Mouse (Mus musculus) cerebellum, adult (tissue): ENCODE measurements around the gene Fam19a5.

Source experiments
- ATAC-seq: cut with Nextera tagmentation; 2 replicates; pipeline ENCODE4 v1.9.2; 2017; ENCODE audit warnings: mild to moderate bottlenecking, moderate library complexity, mixed read lengths; ENCODE audit not compliant: insufficient number of reproducible peaks, low FRiP score, low TSS enrichment

Gene Fam19a5

GRCm38 (mm10) chr15:87590975-87591374, 46.9 kb downstream of the Fam19a5 start:
- ATAC-seq: no peak

- ATAC-seq: no peak; the same call in 1 of the 2 replicates
These were observed 52.6 kb downstream of the Fam19a5 start for GRCm38 (mm10) chr15:87596731-87597130.

DNA sequence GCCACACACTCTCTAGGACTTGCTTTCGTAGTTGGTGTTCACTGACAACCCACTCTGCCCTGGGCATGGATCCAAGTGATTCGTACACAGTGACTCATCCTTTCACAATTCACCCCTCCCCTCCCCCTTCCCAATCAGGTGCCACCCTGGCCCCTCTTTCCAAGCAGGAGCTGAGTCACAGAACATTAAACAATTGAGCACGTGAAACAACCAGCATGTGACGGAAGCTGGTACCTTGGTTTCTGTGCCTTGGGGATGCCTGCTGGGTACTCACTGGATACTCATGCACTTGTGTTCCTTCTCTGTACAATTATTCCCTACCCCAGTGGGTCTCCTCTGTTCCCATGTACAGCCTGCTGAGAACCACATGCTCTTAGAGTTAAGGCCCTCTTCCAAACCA, 53.0 kb downstream of the Fam19a5 start:
- ATAC-seq: no peak

DNA sequence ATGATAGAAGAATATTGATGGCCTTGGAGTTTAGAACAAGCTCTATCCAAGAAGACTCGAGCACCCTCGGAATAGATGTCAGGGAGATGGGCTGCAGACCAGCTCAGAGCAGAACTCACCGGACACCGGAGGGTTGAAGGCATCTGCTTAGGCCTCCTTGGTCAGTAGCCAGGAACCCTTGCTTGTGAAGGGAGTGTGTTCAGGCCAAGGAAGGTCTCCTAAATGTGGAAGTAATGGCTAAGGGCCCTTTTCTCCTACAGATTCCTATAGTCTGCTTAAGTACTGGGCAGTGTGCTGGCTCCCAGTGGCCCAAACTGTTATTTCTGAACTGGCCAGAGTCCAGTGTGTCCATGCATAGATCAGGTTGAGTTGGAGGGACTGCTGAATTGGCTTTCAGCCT, 53.7 kb downstream of the Fam19a5 start:
- ATAC-seq: no peak

DNA sequence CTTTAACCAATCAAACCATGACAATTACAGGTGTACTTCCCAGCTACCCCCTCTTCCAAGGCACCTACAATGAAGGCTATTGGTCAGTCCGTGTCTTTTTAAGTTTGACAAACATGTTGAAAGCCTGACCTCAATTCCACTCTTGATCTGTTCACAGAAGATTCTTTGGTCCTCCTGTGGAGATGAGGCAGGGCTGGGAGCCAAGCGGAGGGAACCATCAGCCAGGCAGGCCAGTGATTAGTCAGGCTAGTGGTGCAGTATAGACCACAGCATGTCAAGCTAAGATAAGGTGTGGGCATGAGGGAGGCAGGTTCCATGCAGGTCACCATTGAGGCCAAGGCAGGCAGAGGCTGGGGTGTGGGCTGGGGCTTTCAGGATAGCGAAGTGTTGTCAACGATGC, 54.5 kb downstream of the Fam19a5 start:
- ATAC-seq: no peak

DNA sequence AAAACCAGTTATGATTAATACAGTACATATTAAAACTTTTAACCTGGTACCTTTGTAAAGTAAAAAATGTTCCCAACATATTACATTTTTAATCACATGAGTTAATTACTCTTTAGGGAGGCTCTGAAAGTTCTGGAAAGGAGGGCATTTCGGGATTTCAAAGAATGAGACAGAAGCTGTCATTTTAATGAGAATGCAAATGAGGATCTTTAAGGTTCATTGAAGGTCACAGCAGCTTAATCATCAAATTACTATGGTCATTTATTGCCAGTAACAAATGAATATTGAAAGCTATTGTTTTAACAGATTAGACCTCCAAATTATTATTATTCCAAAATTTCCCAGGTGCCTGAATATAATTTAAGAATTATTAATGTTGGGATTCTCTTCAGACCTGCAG, 59.2 kb downstream of the Fam19a5 start:
- no peak for ATAC-seq

DNA sequence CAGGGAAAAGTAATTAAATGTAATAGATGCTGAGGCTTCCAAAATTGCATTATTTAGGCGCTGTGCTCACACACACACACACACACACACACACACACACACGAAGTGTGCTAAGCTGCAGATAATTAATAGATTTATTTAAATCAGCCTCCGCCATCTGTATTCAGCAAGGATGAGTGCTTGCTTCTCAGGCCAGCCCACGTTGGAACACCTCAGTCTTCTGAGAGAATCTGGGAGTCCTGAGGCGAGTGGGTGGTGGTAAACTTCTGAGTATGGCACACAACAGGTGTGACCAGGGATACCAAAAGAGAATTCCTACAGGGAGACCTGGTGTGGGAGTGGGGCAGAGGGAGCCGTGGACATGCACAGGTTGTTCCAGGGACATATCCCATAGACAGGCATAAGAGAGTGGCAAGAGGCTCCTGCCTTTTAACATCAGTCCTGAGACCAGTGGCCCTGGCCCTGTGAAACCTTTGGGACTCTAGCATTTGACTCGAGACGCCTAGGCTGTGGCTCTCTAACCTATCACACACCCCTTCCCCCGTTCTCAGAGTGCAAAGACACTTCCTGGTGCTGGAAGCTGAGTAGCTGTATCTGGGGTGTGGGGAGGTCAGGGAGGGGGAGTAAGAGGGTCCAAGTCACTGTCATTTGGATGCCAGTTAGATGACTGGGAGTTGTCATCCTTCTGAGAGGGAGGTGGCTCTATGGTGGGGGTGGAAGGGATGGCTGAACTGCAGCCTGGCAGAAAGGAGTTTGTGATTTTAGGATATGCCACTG, 61.6 kb downstream of the Fam19a5 start:
- ATAC-seq: no peak

- ATAC-seq: no peak
These were observed 62.6 kb downstream of the Fam19a5 start for GRCm38 (mm10) chr15:87606702-87607101.

- ATAC-seq: no peak
These were observed 65.1 kb downstream of the Fam19a5 start for GRCm38 (mm10) chr15:87609236-87609635.

- ATAC-seq: peak; percentile 74
These were observed 80.0 kb downstream of the Fam19a5 start for GRCm38 (mm10) chr15:87623966-87624609.

DNA sequence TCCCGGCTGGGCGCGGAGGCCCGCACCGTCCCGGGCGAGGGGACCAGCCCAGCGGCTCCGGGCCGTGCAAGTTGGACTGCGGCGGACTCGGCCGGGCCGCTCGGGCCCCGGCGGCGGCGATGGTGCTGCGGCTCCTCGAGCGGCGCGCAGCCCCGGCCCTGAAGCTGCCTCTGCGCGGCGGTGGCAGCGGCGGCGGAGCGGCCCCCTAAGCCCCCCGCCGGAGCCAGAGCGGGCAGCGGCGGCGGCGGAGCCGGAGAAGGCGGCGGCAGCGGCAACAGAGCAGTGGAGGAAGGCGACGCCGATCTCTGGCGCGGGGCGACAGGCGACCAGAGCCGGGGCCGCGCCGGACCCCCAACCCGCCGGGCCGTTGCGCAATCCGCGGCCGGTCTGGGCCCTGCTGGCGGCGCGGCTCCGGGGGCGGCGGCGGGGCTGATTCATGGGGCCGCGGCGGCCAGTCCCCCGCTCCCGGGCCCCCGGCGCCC, 80.6 kb downstream of the Fam19a5 start:
- no peak for ATAC-seq

GRCm38 (mm10) chr15:87625236-87626023, 81.3 kb downstream of the Fam19a5 start:
- ATAC-seq: peak; percentile 72

- no peak for ATAC-seq
These were observed 91.2 kb downstream of the Fam19a5 start for GRCm38 (mm10) chr15:87635272-87635671.

- ATAC-seq: no peak
These were observed 92.3 kb downstream of the Fam19a5 start for GRCm38 (mm10) chr15:87636407-87636806.

DNA sequence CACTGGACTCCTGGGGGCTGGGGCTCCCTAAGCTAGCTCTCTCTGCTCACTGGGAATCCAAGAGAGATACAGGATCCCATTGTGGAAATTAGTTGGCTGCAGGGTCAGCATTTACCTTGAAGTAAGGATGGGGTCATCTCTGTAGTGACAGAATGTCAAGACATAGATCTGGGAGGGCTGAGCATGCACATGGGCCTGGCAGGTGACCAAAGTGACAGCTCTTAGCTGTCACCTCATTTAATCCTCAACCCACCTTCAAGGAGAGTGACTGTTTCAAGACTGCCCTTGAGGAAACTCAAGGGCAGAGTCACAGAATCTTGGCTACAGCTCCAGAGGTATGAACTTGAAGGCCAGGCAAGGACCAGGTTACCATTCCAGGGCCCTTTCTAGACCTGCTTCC, 93.1 kb downstream of the Fam19a5 start:
- no peak for ATAC-seq

DNA sequence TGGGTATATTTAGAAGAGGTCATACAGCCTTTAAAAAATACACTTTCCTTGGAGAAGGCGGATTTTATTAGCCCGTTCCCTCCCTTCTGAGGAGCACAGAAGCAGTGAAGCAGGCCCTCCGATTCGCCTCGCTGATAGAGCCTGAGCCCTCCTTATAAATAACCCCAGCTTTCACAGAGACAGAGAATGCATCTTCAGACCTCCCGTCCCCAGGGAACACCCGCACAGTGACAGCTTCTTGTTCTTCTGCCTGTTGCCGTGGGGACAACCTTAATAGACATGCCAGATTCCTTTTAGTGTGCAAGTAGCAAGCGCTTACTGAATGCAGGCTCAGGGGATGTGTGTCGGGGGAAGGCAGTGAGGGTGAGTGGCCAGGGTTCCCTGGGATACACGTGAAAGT, 94.2 kb downstream of the Fam19a5 start:
- no peak for ATAC-seq

- no peak for ATAC-seq
These were observed 102.4 kb downstream of the Fam19a5 start for GRCm38 (mm10) chr15:87646313-87647061.

- no peak for ATAC-seq
These were observed 105.6 kb downstream of the Fam19a5 start for GRCm38 (mm10) chr15:87649651-87650050.

DNA sequence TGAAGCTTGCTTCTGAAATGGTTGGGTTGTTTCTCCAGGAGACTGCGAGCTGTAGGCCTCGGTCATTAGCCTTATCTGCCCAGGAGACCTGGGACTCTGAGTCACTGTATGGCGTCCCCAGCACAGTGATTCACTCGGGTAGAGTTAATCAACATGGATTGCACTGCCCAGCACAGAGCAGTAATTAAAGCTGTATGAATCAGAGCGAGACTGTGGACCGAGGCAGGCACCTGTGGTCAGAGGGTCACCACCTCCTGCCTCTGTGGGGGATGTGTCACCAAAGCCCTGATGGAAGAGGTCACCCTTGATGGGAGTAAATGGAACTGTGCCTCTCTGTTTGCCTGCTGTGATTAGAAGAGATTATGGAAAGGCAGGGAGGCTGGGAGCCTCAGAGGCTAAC, 110.5 kb downstream of the Fam19a5 start:
- no peak for ATAC-seq

DNA sequence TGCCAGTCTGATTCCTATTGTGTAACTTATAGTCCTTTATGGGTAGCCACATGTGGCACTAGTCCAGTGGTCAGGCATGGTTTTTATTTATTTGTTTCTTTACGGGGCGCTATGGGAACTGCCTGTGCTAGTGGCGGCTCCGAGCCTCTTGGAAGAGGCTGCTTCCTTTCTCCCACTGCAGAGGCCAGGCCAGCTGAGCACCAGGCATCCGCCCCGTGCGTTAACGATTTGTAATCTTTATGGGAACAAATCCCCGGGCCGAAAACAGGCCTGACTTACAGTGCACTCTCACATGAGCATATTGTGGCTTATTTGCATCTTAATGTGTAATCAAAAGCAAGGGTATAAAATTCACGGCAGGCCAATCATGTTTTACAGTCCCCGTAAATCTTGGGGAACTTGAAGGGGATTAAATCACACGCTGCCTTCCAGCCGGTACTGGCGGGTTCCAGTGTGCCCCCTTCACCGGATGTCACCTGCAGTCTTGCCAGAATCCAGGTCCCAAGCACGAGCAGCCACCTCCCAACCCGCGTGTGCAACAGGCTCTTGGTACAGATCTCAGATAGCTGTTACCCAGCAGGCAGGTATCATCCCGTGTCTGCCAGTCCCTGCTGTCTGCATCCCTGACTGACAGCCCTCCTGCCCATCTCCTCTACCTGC, 112.5 kb downstream of the Fam19a5 start:
- no peak for ATAC-seq
